Mouse (Mus musculus): ENCODE data around the gene Cisd3.

DNA sequence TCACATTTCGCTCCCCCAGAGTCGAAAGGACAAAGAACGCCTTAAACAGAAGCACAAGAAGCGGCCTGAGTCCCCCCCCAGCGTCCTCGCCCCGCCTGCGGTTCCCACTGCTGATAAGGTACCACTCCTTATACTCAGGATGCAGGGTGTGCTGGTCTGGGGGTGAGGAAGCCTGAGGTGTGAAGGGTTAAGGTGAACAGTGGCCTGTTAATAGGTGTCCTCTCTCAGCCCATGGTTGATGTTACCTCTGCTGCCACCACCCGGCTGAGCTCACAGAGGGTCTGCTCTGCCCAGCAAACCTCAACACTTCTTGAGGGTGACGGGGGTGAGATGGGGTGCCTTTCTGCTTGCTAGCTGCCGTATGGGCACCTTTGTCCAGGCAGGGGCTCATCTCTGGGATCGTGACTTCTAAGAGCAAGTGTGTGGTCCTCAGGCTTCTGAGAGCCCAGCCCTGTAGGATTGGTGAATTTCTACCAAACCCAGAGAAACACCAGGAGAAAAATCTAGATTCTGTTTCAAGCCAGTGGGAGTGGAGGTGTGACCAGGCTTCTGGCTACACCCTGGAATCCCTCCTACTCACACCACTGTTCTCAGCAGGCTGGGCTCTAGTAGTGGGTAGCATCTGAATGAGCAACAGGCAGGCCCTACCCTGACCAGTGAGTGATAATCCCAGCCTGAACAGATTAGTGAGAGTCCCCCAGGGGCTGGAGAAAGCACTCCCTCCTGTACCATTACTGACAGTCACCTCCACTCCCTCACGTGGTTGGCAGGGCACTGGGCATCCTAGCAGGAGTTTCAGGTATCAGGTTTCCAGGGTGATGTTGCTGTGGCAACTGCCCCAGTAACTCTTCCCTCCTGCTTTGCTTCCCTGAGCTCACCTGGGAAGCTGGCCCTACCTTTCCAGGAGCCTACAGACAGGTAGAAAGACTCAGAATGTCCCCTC lies 15.1 kb upstream of the Cisd3 start:
- no peak for TF ChIP-seq CTCF (IDR thresholded peaks at IDR 0.05; ENCODE audit: borderline replicate concordance, extremely low read depth, insufficient read depth, insufficient read length)
- TF ChIP-seq POLR2A (IDR thresholded peaks at IDR 0.05; ENCODE audit: borderline replicate concordance, extremely low read depth, insufficient read depth, insufficient read length, poor library complexity, severe bottlenecking), result no peak
